ENCODE assay signal across 10 mouse cellular contexts in the genomic region with DNA sequence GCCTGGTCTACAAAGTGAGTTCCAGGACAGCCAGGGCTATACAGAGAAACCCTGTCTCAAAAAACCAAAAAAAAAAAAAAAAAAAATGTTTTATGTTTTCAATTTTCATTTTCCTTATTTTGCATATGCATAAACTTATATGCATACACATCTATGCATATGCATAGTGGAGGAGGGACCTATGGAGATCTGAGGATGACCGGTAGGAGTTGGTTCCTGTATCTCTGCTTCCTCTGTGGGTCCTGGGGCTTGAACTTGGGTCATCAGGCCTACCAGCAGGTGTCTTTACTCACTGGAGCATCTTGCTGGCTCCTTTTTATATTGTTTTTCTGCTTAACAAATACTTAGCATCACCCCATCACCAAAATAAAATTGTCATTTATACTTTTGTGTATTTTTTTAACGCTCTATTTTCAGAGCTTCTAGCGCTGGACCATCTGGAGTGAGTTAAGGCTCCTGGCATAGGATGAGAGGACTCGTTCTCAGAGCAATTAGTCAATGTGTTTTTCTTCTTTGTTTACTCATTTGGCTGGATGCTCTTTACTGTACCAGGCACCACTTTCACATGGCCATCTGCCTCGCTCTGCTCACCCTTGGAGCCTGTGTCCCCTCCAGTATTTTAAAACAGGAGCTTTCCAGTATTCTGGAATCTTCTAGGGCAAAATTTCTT.
A peak's percentile ranks its signal among the peaks of the same experiment; 100 is the strongest.
DNase-seq lines count a peak whose midpoint lies in the region.
"Had no signal": no experiment of that assay in that cellular context is flagged by ENCODE, and none has a peak within 500 bp of the region (broad histone marks: within the 10 kb centered on the region; RNA-seq: fewer than 3 reads in every experiment).

No protein-coding gene starts in this region.

- DNase-seq in layer of hippocampus, adult 18-20 months (ENCODE audit: low spot score in 2 of 2) = peak; percentile 30 to 67
- DNase-seq in layer of hippocampus, postnatal 25 days (ENCODE audit: extremely low spot score in 1 of 2, low spot score in 1 of 2) = no peak
- peak; percentile 67 to 75 for DNase-seq in cerebellum, adult 18-20 months
- DNase-seq in cerebellum, postnatal 36 days = peak; percentile 53 to 62
- peak; percentile 21 to 25 for DNase-seq in left cerebral cortex, postnatal 36 days (ENCODE audit: low spot score in 2 of 2)
- no peak for DNase-seq in gastrocnemius, postnatal 14 days
- no peak for DNase-seq in embryo, embryonic 11 days
- DNase-seq: midbrain, embryonic 14.5 days; retina, postnatal 1 day; thymus, postnatal 4 days had no signal

- intact Hi-C loops in left cerebral cortex, postnatal 36 days (cut with DNase I) = no loop called here
- intact Hi-C loops in gastrocnemius, postnatal 14 days (cut with DNase I; ENCODE audit: low total_unique reads) = no loop called here

Comparison
In these comparisons a context has a peak if more than half of its experiments do, and no peak if none do; other contexts are left out.
1. DNase-seq: peak in layer of hippocampus, adult 18-20 months (2 of 2), cerebellum, adult 18-20 months (2 of 2), cerebellum, postnatal 36 days (2 of 2) and left cerebral cortex, postnatal 36 days (2 of 2); none in layer of hippocampus, postnatal 25 days (0 of 2), gastrocnemius, postnatal 14 days (single experiment) and embryo, embryonic 11 days (single experiment).